Mouse (Mus musculus) skeletal muscle tissue, adult 2 months (tissue): Measurements from ENCODE around the gene Kcne2.
A peak's percentile ranks its signal among the peaks of the same experiment; 100 is the strongest.

Experiments
- DNase-seq: peaks from one replicate; pipeline ENCODE4 v3.0.0-alpha.2; 2012; ENCODE audit warnings: low read depth, low spot score

The Kcne2 gene

GRCm38 (mm10) chr16:92292101-92292500, at the start of gene Kcne2:
Gene Kcne2 (plus strand): TSS chr16:92292389.
- no peak for DNase-seq

GRCm38 (mm10) chr16:92245909-92246308, 46.3 kb upstream of the Kcne2 start:
- no peak for DNase-seq

- DNase-seq, result no peak
These were observed 45.2 kb upstream of the Kcne2 start for GRCm38 (mm10) chr16:92246974-92247373.

- DNase-seq, result no peak
These were observed 44.5 kb upstream of the Kcne2 start for GRCm38 (mm10) chr16:92247700-92248099.

GRCm38 (mm10) chr16:92249681-92250080, 42.5 kb upstream of the Kcne2 start:
- no peak for DNase-seq

- DNase-seq, result no peak
These were observed 41.7 kb upstream of the Kcne2 start for GRCm38 (mm10) chr16:92250452-92250851.

- DNase-seq, result no peak
These were observed 37.9 kb upstream of the Kcne2 start for GRCm38 (mm10) chr16:92254316-92254715.

GRCm38 (mm10) chr16:92267861-92268260, 24.3 kb upstream of the Kcne2 start:
- DNase-seq, result no peak

GRCm38 (mm10) chr16:92274516-92274915, 17.7 kb upstream of the Kcne2 start:
- no peak for DNase-seq

GRCm38 (mm10) chr16:92275526-92275925, 16.7 kb upstream of the Kcne2 start:
- no peak for DNase-seq

- DNase-seq, result no peak
These were observed 9.5 kb upstream of the Kcne2 start for GRCm38 (mm10) chr16:92282671-92283070.

- DNase-seq, result no peak
These were observed 7.1 kb upstream of the Kcne2 start for GRCm38 (mm10) chr16:92285068-92285467.

- DNase-seq, result peak; percentile 62
These were observed 5.6 kb upstream of the Kcne2 start for GRCm38 (mm10) chr16:92286609-92287008.

- no peak for DNase-seq
These were observed 3.4 kb upstream of the Kcne2 start for GRCm38 (mm10) chr16:92288778-92289177.

GRCm38 (mm10) chr16:92290045-92290444, 2.1 kb upstream of the Kcne2 start:
- DNase-seq, result no peak

GRCm38 (mm10) chr16:92294267-92294970, 2.2 kb downstream of the Kcne2 start:
- DNase-seq, result no peak

GRCm38 (mm10) chr16:92295328-92295727, 3.1 kb downstream of the Kcne2 start:
- DNase-seq, result no peak

GRCm38 (mm10) chr16:92300649-92301411, 8.6 kb downstream of the Kcne2 start, which contains the start of gene Smim11:
Gene Smim11 (plus strand): TSS chr16:92301286.
- DNase-seq, result peak; percentile 95

GRCm38 (mm10) chr16:92301412-92301806, 9.2 kb downstream of the Kcne2 start:
- no peak for DNase-seq

- DNase-seq, result peak; percentile 63
These were observed 9.8 kb downstream of the Kcne2 start for GRCm38 (mm10) chr16:92301989-92302388.

- DNase-seq, result no peak
These were observed 10.3 kb downstream of the Kcne2 start for GRCm38 (mm10) chr16:92302506-92302905.

- DNase-seq, result no peak
These were observed 13.3 kb downstream of the Kcne2 start for GRCm38 (mm10) chr16:92305519-92305918.

GRCm38 (mm10) chr16:92307947-92308346, 15.8 kb downstream of the Kcne2 start:
- DNase-seq, result no peak
